Mouse (Mus musculus) cerebellum, adult 18-20 months (tissue): ENCODE measurements around the gene Dnm3.

Experiments
- DNase-seq, 2 experiments: peaks; one replicate each; pipeline ENCODE4 v3.0.0; 2021

The Dnm3 gene

GRCm38 (mm10) chr1:162153118-162153517 is 324.7 kb downstream of the Dnm3 start:
- no peak for DNase-seq

DNA sequence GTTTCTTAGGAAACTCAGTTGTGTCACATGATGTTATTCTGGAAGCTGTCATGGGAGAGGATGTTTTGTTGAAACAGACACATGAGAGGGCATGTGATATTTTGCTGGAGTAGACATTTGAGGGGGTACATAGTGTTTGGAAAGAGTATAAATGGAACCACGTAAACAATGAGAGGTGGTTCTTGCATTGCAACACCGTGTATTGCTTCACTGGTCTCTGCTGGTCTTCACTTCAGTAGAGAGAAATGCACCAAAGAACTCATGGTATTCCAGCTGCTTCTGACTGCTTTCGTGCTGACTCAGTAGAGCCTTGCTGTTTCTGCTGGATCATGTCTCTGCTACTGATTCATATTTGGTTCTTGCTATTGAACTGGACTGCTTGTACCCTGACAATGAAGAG is 328.1 kb downstream of the Dnm3 start:
- no peak for DNase-seq

DNA sequence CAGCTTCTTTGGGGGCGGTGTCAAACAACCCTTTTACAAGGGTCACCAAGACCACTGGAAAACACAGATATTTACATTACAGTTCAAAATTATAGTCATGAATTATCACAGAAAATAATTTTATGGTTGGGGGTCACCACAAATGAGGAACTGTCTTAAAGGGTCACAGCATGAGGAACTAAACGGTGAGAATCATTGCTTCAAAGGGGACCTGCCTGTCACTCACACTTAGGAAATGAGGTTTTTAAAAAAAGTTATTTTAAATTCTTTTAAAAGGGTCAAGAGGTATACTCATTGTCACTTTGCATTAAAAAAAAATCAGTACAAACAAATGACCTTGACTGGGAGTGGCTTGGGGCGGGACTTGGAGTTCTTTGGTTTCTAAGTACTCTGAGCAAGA is 330.3 kb downstream of the Dnm3 start:
- DNase-seq: no peak

DNA sequence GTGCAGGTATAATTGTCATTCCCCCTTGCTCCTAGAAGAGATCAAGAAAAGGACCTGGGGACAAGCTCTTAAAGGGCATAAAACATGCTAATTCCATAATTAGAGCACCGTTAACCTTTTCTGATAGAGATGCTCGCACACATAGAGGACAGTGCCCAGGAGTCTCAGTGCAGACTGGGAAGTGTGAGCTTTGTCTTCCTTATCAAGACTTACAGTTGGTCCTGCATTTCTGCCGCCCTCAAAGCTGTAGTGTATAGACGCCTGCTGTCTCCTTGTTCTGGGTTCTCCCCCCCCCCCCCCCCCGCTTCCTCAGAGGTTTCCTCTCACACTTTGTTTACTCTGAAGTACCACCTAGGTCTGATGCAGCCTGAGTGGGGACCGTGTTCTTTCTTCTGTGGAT is 332.1 kb downstream of the Dnm3 start:
- no peak for DNase-seq

DNA sequence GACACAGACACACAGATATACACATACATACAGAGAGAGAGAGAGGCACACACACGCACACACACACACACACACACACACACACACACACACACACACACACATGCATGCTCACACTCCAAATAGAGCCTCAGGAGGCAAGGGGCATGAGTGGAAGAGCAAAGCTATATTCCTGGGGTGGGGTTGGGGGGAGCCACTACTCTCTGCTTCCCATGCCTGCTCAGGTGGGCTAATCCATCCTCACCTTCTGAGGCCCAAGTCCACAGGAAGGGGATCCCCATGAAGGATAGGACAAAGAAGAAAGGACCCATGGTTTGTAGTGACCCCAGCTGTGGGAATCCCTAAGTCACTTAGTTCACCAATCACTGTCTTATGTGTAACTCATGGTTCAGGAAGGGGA is 332.8 kb downstream of the Dnm3 start:
- no peak for DNase-seq

DNA sequence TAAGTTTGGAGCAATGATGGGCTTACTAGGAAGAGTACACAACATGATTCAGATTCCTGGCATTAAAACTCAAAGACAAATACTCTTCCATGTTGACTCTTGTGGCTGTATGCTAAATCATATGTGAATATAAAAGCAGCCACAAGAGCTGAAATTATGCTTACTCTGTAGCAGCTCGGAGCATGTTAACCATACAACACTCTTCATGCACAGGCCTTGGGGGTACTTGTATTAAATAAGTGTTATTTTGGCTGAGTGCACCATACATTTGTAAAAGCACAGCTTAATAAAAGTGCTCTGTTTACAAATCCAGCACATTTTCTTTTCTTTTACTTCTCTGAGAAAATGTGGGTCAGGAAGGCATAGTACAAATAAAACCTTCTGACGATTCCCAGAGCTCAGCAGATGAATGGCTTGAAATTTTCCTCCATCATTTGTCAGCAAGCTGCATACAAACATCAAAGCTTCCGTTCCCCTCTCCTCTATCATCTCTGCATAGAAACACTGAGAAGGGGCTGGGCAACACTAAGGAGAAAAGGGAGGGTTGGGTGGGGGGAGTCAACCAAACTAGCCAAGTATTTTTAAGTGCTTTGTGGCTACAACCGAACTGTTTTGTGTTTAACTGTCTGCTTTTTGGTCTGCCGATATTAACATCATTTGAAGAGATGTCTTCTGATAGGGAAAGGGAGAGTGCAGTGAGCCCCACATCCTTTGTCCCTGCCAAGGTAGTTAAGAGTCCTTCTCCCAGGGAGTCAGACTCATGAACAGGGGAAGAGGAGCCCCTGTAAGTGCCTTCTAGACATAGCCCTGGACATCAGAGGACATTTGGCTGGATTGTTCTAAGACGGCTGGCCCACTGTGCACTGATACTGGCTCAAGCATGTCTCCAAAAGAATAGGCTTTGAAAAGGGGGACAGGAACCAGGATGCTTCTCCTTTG is 333.6 kb downstream of the Dnm3 start:
- DNase-seq: no peak

- DNase-seq: no peak
Observed at GRCm38 (mm10) chr1:162142285-162142684, 335.5 kb downstream of the Dnm3 start.

DNA sequence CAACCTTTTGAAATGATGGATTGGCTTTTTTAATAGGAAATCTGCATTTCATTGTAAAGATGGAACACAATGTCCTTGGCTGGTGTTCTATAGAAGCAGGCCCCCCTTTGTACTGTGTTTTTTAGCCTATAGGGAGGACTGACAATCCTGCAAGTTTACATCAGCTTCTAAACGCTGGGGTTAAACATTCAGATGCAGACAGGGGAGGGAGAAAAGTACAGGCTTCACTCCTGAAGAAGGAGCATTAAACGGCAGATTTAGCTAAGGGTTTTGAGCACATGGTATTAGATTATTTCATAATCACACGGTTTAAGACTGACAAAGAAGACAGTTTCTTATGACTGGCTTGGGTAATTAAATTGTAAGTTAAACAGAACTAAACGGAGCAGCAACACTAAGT is 341.5 kb downstream of the Dnm3 start:
- DNase-seq: no peak

GRCm38 (mm10) chr1:162135451-162136213 is 342.2 kb downstream of the Dnm3 start:
- no peak for DNase-seq

DNA sequence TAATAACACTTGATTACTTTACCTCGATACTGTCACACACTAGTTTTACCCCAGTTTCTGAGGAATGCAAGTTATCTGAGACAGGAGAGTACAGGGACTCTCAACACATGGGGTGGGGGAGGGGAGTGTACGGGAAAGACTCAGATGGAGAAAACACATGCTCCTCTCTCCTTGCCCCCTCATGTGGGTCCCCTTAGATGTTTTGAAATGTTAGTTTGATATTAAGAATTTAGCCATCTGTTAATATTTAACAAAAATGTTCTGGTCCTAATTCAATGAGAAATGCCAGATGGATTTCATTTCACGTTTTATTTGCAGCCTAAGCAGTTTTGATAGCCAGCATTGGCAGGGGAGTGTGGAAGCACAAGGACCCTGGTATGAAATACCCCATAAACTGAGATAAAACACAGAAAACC is 343.2 kb downstream of the Dnm3 start:
- DNase-seq: no peak

- no peak for DNase-seq
Observed at GRCm38 (mm10) chr1:162132908-162133641, 344.8 kb downstream of the Dnm3 start.

- DNase-seq: no peak
Observed at GRCm38 (mm10) chr1:162126856-162127792, 350.7 kb downstream of the Dnm3 start.

DNA sequence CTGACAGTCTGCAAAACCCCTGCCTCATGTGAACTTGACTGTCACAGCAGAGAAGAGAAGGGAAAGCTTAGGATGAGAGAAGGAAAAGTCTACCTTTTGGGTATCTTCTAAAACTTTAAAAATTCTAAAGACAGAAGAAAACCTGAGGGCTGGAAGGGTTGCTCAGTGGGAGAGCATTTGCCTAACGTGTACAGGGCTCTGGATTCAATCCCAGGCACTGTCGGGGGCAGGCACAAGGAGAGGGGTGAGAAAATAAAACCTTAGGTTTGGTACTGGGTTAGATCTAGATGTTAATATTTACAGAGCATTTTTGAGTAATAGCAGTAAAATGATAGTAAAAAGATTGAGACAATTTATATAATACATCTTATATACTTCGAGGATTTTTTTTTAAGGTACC is 353.4 kb downstream of the Dnm3 start:
- peak in 1 of 2 experiments; percentile 55 for DNase-seq

GRCm38 (mm10) chr1:162121441-162122200 is 356.2 kb downstream of the Dnm3 start:
- DNase-seq: no peak

DNA sequence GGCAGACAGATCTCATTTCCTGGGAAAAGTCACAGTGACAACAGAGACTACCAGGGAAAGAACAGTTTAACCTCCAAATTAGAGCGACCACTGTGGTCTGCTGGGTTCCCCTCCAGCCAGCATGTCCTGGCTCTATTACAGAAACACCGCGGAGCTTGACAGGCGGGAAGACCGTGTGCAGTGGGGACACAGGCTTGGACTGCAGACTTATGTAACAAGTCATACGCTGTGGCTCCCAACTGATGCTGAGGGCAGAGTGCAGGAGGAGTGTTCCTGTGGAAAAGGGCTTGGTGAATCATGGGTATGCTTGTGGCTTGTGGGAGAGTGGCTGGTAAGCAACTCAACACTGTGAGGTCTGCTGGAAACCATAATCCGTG is 368.4 kb downstream of the Dnm3 start:
- DNase-seq: peak; percentile 64 to 68

GRCm38 (mm10) chr1:162108726-162109436 is 369.0 kb downstream of the Dnm3 start:
- DNase-seq: no peak

DNA sequence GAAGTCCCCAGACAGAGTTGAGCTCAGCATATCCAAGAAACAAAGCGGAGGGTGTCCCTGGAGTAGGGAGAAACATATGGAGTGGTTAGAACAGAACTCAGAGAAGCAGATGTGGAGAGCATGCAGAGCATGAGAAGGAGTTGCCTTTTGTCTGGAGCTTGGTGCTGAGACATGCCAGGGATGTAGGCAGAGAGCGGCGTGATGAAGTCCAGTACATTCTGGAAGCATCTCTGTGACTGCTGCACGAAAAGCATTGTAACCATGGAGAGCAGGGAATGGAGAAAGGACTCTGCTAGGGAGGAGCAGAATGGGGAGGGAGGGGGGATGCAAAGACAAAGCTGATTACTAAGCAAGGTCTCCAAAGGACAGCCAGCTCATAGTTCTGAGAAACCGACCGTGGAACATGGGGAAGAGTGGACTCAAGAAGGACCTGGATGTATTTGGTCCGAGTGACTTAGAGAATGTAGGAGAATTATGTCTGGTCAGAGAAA is 369.6 kb downstream of the Dnm3 start:
- DNase-seq: no peak

DNA sequence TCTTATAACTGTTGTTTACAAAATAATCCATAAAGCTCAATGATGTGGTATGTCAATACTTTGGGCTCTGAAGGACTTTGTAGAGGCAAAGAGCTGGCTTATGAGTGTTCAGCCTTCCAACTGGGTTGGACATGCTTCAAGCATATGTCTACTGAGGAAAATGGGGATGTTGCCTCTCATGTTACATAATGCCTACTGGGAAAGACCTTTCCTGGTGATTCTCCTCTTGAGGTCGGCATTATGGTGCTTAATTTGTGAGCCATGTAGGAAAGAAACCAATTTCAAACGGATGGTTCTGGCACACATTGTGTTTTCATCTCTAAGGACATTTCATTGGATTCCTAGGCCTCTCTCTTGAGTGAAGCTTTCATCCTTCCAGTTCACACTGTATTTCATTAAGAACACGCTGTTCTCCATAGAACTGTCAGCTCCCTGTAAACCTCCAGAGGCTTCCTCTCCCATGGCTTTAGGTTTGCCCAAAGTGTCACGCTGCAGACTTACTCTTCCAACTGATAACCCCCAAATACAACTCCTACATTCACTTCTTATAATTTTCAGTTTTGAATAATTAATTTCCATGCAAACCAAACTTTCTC is 370.7 kb downstream of the Dnm3 start:
- DNase-seq: peak in 1 of 2 experiments; percentile 27

DNA sequence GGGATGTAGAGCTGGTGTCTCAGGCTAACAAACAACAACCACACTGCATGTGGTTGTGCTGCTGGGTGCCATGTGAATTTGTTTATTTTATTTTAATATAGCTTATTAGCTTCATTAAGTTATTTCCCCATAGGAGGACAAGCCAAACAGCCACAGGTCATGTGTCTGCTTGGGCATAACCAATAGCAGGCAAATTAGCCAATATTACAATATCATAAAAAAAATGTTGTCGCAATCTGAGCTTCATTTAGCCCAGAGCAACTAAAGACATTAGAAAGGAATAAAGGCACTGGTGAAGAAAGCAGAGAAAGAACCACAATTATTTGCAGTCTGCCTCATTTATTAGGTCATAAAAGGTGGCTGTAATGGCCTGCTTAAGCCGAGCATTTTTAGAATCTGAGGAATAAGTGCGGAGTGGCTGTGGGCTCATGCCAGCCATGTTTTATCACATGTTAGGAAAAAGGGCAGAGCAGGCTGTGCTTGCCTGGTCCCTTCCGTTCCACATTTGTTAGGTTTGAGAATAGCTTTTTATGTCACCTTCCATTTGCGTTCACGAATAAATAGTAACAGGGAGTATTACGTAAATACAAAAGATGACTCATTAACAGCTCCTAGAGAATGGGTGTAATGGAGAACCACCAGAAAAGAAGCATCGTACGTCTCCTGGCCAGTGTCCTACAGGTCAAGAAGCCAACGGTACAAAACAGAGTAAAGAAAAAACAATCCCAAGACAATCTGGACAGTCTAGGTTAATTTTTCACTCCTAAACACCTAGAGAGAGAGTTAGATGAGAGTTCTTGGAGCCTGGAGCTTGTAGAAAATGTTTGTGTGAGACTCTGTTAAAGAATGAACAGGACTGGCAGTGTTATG is 376.6 kb downstream of the Dnm3 start:
- DNase-seq: no peak
